Mouse (Mus musculus): ENCODE results near the gene Ttn.

The Ttn gene

GRCm38 (mm10) chr2:76655444-76655843 is 326.9 kb downstream of the Ttn start:
- no peak for DNase-seq (ENCODE audit: low spot score)

DNA sequence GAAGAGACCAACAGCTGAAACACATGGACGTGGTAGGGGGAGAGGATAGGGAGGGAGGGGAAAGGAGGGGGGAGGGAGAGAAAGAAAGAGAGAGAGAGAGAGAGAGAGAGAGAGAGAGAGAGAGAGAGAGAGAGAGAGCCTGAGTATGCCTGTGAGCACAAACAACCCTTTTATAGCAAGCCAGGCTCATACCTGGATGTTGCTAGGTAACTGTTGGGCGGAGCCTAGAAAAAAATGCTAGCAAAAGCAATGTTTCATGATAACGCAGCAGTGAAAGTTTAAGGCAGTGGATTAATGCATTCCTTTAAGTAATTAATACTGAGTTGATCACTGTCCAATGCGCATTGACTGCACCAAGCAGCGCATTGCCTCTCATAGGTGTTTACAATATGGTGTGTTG is 327.7 kb downstream of the Ttn start:
- DNase-seq (ENCODE audit: low spot score): no peak

All from spleen, adult 12 weeks (tissue).